Mouse (Mus musculus): ENCODE data around the gene Tgm4. TPM values are rescaled to one million over a fixed set of nuclear protein-coding genes. Genes with fewer than 3 reads are reported as not detected.

Gene Tgm4
- 0.46 TPM for polyA plus RNA-seq (2017; shearing (Covaris generic))

DNA sequence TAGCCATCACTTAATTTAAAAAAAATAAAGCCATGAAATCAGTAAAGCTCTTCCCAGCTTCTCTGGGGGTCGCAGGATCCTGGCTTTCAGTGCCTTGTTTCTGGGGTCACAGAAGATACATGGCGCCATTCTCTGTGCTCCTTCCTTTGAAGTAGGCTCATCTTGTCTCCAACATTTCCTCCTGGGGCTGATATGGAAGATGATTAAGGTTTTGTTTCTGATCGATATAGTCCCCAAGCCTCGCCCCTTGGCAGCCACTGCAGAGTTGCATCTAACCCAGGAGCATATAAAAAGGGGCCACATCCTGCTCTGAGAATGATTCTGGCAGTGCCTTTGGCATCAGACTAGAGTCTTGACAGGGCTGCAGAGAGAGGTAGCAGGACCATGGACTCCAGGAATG is at the start of gene Tgm4:
Gene Tgm4 (plus strand): TSS at position 301 of the 400 bp plus-strand sequence.

DNA sequence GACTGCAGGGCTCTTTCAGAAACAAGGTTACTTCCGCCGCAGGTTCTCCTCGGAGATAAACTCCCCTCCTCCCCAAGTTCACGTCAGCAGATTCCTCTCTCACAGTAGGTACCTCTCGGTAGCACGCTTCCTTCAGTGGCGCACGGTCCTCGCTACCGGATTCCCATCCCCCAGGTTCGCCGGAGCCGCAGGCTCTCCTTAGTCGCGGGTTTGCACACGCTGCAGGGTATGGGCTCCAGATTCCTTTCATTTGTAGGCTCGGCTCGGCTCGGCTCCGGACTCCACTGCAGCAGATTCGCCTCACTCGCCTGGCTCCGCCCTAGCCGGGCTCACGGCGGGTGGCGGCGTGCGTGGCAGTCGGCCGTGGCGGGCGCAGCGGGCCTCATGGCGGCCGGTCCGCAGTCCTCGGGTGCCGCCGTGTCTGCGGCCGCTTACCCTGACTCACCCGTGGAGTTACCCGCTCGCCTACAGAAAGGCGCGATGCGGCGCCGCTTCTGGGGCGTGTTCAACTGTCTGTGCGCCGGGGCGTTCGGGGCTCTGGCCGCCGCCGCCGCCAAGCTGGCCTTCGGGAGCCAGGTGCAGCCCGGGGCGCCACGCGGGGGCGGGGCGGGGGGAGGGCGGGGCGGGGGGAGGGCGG is 13.4 kb upstream of the Tgm4 start, which contains the start of gene Tmem42:
Gene Tmem42 (plus strand): TSS at position 332 of the 637 bp plus-strand sequence.

GRCm38 (mm10) chr9:123112805-123113521 is 78.4 kb downstream of the Tgm4 start, which contains the start of the genes Zdhhc3 and Exosc7:
Gene Zdhhc3 (minus strand): TSS chr9:123113205.
Gene Exosc7 (plus strand): TSS chr9:123113215.

Other genes with a start within 250 kb of the Tgm4 start
- gene Tcaim, start 229.2 kb upstream of the Tgm4 start, polyA plus RNA-seq (2017; shearing (Covaris generic)) = 15.2 TPM
- 0.52 TPM for gene Gm35549, start 190.7 kb upstream of the Tgm4 start, polyA plus RNA-seq (2017; shearing (Covaris generic))
- 47.2 TPM for gene Zfp445, start 168.7 kb upstream of the Tgm4 start, polyA plus RNA-seq (2017; shearing (Covaris generic))
- gene Zkscan7, start 149.0 kb upstream of the Tgm4 start, polyA plus RNA-seq (2017; shearing (Covaris generic)) = 2.5 TPM
- gene Zfp105, start 111.7 kb upstream of the Tgm4 start, polyA plus RNA-seq (2017; shearing (Covaris generic)) = not detected
- 21.9 TPM for gene 1110059G10Rik, start 83.7 kb upstream of the Tgm4 start, polyA plus RNA-seq (2017; shearing (Covaris generic))
- gene Kif15, start 83.7 kb upstream of the Tgm4 start, polyA plus RNA-seq (2017; shearing (Covaris generic)) = 2.0 TPM
- gene Tmem42, start 13.4 kb upstream of the Tgm4 start, polyA plus RNA-seq (2017; shearing (Covaris generic)) = 28.0 TPM
- gene Zdhhc3, start 78.5 kb downstream of the Tgm4 start, polyA plus RNA-seq (2017; shearing (Covaris generic)) = 68.6 TPM
- gene Exosc7, start 78.5 kb downstream of the Tgm4 start, polyA plus RNA-seq (2017; shearing (Covaris generic)) = 55.5 TPM
- not detected for gene Clec3b, start 116.2 kb downstream of the Tgm4 start, polyA plus RNA-seq (2017; shearing (Covaris generic))
- not detected for gene Cdcp1, start 181.3 kb downstream of the Tgm4 start, polyA plus RNA-seq (2017; shearing (Covaris generic))
- gene Tmem158, start 226.0 kb downstream of the Tgm4 start, polyA plus RNA-seq (2017; shearing (Covaris generic)) = 2.0 TPM